Mouse (Mus musculus) bone marrow macrophage, adult 2 months (primary cell): ENCODE results near the gene Srsf2.
"Not testable (repeated sequence)": the region's sequence is repeated elsewhere in the genome, so short reads cannot be mapped to it uniquely, and the experiment has no call there.

Experiments used
- CTCF ChIP-seq: IDR thresholded peaks from 2 replicates; pipeline ENCODE4 v1.5.1; 2012; ENCODE audit warnings: low read depth, mild to moderate bottlenecking, low read length, moderate library complexity
- POLR2A ChIP-seq: IDR thresholded peaks from 2 replicates; pipeline ENCODE4 v1.6.1; 2012; ENCODE audit warnings: mild to moderate bottlenecking, low read depth, low read length, borderline replicate concordance

DNA sequence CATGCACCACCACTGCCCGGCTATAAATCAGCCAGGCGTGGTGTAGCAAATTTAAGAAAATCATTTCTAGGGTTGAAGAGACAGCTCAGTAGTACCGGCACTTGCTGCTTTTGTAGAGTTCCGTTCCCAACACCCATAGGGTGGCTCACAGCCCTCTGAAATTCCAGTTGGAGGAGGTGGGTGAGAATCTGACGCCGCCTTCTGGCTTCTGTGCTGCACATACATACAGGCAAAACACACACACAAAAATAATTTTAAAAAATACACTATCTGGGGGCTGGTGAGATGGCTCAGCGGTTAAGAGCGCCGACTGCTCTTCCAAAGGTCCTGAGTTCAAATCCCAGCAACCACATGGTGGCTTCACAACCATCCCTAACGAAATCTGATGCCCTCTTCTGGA is 29.0 kb downstream of the Srsf2 start:
- not testable (repeated sequence) for TF ChIP-seq CTCF, POLR2A
